Mouse (Mus musculus) embryonic facial prominence, embryonic 15.5 days (tissue): ENCODE results near the gene Fcrl5. TPM values are rescaled to one million over a fixed set of nuclear protein-coding genes. Genes with fewer than 3 reads are reported as not detected.
"Not testable (repeated sequence)": the region's sequence is repeated elsewhere in the genome, so short reads cannot be mapped to it uniquely, and the experiment has no call there.

Experiments
- ATAC-seq: fragments of 200-750 bp; cut with Nextera tagmentation; 2 replicates; pipeline ENCODE4 v1.8.0; 2017; ENCODE audit warnings: low read depth, moderate TSS enrichment; ENCODE audit not compliant: insufficient number of reproducible peaks, low FRiP score, low TSS enrichment
- H3K27ac ChIP-seq: fragments of 300-500 bp; sonication (generic); replicated peaks from 2 replicates; pipeline ENCODE4 v1.5.1; 2015; ENCODE audit warnings: mild to moderate bottlenecking, inconsistent platforms
- H3K27me3 ChIP-seq: fragments of 300-500 bp; sonication (generic); 2 replicates; pipeline ENCODE4 v1.6.1; 2015; ENCODE audit warnings: inconsistent platforms
- H3K36me3 ChIP-seq: fragments of 300-500 bp; sonication (generic); 2 replicates; pipeline ENCODE4 v1.6.1; 2015; ENCODE audit warnings: mild to moderate bottlenecking, inconsistent platforms
- H3K4me1 ChIP-seq: fragments of 300-500 bp; sonication (generic); 2 replicates; pipeline ENCODE4 v1.6.1; 2015; ENCODE audit warnings: inconsistent platforms
- H3K4me2 ChIP-seq: fragments of 300-500 bp; sonication (generic); replicated peaks from 2 replicates; pipeline ENCODE4 v1.6.1; 2015; ENCODE audit warnings: mild to moderate bottlenecking, inconsistent platforms
- H3K4me3 ChIP-seq: fragments of 300-500 bp; sonication (generic); replicated peaks from 2 replicates; pipeline ENCODE4 v1.5.1; 2015; ENCODE audit warnings: mild to moderate bottlenecking, inconsistent platforms
- H3K9ac ChIP-seq: fragments of 300-500 bp; sonication (generic); 2 replicates; pipeline ENCODE4 v1.6.1; 2015; ENCODE audit warnings: inconsistent platforms
- H3K9me3 ChIP-seq: fragments of 300-500 bp; sonication (generic); replicated peaks from 2 replicates; pipeline ENCODE4 v1.6.1; 2016; ENCODE audit warnings: inconsistent platforms
- WGBS: fragments of 180-500 bp; shearing (Covaris S2); methylation state at CpG from one replicate; pipeline ENCODE4 v1.1.7; 2015; 5-methylcytosine and 5-hydroxymethylcytosine counted together
- polyA plus RNA-seq: library from polyadenylated mRNA; unstranded; fragments of >200 nt; fragmentation: Nextera tagmentation; extraction: Ambion mirVana; gene quantifications from 2 replicates; pipeline ENCODE4 v1.2.1, GENCODE M21; 2015

Fcrl5 gene
- polyA plus RNA-seq, 1 experiment from 2014 or later: not detected

DNA sequence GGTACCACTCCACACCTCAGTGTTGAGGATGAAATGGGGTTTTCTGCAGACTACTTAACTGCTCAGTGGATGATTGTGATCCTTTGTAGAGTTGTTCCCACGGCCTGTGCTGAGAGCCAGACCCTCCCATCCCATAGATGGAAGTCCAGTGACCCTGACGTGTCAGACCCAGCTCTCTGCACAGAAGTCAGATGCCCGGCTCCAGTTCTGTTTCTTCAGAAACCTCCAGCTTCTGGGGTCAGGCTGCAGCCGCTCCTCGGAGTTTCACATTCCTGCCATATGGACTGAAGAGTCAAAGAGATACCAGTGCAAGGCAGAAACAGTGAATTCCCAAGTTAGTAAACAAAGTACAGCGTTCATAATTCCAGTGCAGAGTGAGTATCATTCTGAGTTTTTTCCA lies 8.4 kb downstream of the Fcrl5 start:
- no peak overlapping the region for H3K4me2 ChIP-seq
- H3K9me3 ChIP-seq: no peaks in the 10 kb centered on the region
- no peak overlapping the region for H3K4me3 ChIP-seq
- 70% methylated on average over 6 of the region's 6 CpGs for WGBS
- H3K36me3 ChIP-seq: no peaks in the 10 kb centered on the region
- no peaks in the 10 kb centered on the region for H3K27me3 ChIP-seq
- no peaks in the 10 kb centered on the region for H3K4me1 ChIP-seq
- no peak overlapping the region for H3K9ac ChIP-seq
- ATAC-seq: no peak
- H3K27ac ChIP-seq: no peak overlapping the region

DNA sequence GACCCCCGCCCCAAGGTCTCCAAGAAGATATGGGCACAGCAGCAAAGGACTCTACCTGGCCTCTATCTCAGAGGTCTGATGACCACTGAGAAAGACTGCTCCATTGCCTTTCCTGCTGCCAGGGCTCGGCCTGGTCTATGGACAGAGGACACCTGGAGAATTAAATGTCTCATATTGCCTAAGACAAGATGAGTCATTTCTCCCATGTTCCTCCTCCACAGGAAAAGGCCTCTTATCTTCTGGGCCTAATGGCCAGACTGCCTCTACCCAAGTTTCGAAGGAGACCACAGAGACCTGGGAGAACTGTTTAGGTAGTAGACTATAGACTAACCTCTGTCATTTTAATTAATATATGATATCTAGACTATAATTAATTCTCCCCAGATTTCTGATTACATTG lies 29.9 kb downstream of the Fcrl5 start:
- H3K4me3 ChIP-seq: no peak overlapping the region
- no peak overlapping the region for H3K9ac ChIP-seq
- WGBS: 79% methylated on average over 3 of the region's 3 CpGs
- no peaks in the 10 kb centered on the region for H3K36me3 ChIP-seq
- no peak overlapping the region for H3K4me2 ChIP-seq
- no peak for ATAC-seq
- H3K9me3 ChIP-seq: no peaks in the 10 kb centered on the region
- H3K27ac ChIP-seq: no peak overlapping the region
- no peaks in the 10 kb centered on the region for H3K27me3 ChIP-seq
- H3K4me1 ChIP-seq: no peaks in the 10 kb centered on the region

DNA sequence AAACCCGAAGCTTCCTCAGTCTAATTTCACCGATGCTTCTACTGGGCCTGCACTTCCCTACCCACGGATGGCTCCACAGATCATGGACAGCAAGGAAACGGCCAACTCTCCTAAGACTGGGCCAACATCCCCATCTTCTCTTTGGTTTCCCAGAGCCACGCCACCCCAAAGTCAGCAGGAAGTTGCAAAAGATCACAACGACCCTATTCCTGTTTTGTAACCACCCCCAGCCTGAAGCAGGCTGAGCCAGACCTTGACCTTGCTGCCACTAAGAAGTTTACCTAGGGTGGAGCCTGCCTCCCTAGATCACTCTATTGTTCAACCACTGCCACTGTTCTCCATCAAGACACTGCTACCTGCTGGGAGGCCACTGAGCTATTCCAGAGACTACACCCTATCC lies 31.4 kb downstream of the Fcrl5 start:
- ATAC-seq: no peak
- Histone ChIP-seq H3K9ac (no peak overlapping the region), H3K4me2 (no peak overlapping the region), H3K27ac (no peak overlapping the region), H3K4me1 (no peaks in the 10 kb centered on the region), H3K36me3 (no peaks in the 10 kb centered on the region), H3K4me3 (no peak overlapping the region), H3K27me3 (no peaks in the 10 kb centered on the region), H3K9me3 (no peaks in the 10 kb centered on the region)
- 70% methylated on average over 6 of the region's 6 CpGs for WGBS

DNA sequence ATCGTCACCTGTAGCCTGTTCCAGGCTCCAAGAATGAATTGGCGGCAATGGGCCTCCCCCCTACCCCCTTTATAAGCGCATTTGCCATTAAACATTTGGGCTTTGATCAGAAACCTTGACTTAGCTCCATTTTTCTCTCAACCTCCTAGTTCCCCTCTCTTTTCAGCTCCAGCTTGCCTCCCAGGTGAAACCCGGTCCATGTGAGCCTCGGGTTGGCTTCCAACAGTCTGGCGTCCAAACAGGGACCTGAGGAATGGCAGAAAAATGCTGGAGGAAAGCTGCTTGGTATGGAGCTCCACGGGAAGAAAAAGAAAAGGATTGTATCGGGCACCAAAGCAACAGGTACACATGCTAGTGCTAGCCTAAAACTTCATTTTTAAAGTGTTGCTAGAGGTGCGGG lies 31.8 kb downstream of the Fcrl5 start:
- Histone ChIP-seq H3K4me1 (no peaks in the 10 kb centered on the region), H3K9ac (no peak overlapping the region), H3K4me3 (no peak overlapping the region), H3K27me3 (no peaks in the 10 kb centered on the region), H3K27ac (no peak overlapping the region), H3K9me3 (no peaks in the 10 kb centered on the region), H3K36me3 (no peaks in the 10 kb centered on the region), H3K4me2 (no peak overlapping the region)
- ATAC-seq: no peak
- 85% methylated on average over 9 of the region's 9 CpGs for WGBS

DNA sequence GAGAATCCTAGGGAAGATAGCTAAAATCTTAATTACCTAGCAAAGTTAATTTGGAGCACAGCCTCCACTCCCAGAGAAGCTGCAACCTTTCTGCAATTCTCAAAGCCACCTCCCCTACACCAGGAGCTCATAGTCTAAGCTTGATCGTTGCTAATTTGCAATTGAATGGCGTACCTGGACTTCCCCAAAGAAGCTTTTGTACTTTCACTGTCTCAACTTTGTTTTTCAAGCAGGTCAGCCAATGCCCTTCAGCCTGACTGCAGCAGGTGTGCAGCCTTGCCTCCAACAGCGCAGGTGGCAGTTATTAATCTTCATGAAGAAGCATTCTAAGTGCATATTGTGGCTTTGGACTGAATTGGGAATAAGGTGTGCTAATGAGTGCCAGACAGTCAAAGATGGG lies 42.4 kb downstream of the Fcrl5 start:
- not testable (repeated sequence) for H3K4me1 ChIP-seq, H3K27ac ChIP-seq, ATAC-seq, H3K4me2 ChIP-seq, H3K9me3 ChIP-seq, H3K9ac ChIP-seq, H3K27me3 ChIP-seq, H3K36me3 ChIP-seq, H3K4me3 ChIP-seq
- 79% methylated on average over 3 of the region's 3 CpGs for WGBS

DNA sequence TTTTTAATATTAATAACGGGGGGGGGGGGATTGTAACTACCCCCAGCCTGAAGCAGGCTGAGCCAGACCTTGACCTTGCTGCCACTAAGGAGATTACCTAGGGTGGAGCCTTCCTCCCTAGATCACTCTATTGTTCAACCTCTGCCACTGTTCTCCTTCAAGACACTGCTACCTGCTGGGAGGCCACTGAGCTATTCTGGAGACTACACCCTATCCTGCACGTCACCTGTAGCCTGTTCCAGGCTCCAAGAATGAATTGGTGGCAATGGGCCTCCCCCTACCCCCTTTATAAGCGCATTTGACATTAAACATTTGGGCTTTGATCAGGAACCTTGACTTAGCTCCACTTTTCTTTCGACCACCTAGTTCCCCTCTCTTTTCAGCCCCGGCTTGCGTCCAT lies 43.0 kb downstream of the Fcrl5 start:
- ATAC-seq, H3K4me3 ChIP-seq, H3K4me2 ChIP-seq, H3K4me1 ChIP-seq, H3K9ac ChIP-seq, H3K27me3 ChIP-seq, H3K36me3 ChIP-seq, H3K9me3 ChIP-seq, H3K27ac ChIP-seq: not testable (repeated sequence)
- 80% methylated on average over 6 of the region's 6 CpGs for WGBS

DNA sequence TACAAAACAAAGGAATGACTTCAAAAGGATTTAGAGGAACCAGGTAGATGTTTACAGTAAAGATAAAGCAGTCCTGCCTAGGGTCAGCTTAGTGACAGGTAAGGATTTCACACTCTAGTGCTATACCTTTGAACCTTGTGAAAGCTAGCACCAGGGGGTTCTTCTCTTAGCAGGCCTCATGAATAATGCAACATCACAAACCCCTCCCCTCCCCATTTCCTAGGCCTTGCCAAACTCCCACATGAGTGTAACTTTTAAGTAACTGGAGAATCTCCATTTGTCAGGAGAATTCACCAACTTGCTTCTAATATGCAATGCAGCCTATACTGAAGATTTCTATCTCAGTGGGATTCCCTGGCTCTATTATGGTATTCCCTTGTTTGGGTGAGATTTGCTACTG lies 43.7 kb downstream of the Fcrl5 start:
- H3K4me1 ChIP-seq, H3K4me3 ChIP-seq, ATAC-seq, H3K36me3 ChIP-seq, H3K27ac ChIP-seq, H3K9ac ChIP-seq, H3K27me3 ChIP-seq, H3K4me2 ChIP-seq, H3K9me3 ChIP-seq: not testable (repeated sequence)

DNA sequence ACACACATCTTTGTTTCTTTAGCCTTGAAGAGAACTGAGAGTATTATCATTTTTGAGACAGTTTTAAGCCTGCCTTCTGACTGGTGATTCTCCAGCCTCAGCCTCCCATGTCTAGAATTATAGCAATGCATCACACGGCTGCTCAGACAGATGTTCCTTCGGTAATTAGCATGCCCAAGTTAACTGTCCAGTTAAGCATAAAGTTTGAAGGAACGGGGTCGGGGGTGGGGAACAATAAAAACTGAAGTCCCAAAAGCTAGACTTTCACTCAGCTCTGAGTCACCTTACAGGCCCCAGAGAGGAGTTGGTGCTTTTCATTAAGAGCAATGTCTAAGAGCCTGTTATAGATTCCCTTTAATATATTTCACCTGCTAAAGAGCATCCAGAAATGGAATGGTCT lies 51.8 kb downstream of the Fcrl5 start:
- H3K4me1 ChIP-seq: no peaks in the 10 kb centered on the region
- no peak for ATAC-seq
- no peak overlapping the region for H3K4me2 ChIP-seq
- no peak overlapping the region for H3K4me3 ChIP-seq
- H3K9me3 ChIP-seq: no peaks in the 10 kb centered on the region
- no peaks in the 10 kb centered on the region for H3K36me3 ChIP-seq
- no peak overlapping the region for H3K9ac ChIP-seq
- 84% methylated on average over 4 of the region's 4 CpGs for WGBS
- no peaks in the 10 kb centered on the region for H3K27me3 ChIP-seq
- H3K27ac ChIP-seq: no peak overlapping the region

DNA sequence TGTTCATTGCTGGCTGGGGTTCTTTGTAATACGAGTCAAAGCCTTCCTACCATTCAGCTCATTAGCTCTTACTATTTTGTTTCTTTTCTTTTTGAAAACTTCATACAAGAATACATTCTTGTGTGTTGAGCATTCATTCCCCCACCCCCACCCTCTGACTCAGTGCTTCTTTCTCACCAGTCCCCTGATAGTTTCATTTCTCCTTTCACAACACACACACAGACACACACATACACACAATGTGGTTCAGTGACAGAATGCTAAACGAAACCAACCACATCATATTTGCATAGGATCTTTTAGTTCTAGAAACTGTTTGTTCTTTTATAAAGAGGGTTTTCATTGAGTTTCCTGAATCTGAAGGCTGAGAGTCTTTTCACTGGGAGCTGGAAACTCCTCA lies 52.3 kb downstream of the Fcrl5 start:
- Histone ChIP-seq H3K4me2 (no peak overlapping the region), H3K27me3 (no peaks in the 10 kb centered on the region), H3K9me3 (no peaks in the 10 kb centered on the region), H3K36me3 (no peaks in the 10 kb centered on the region), H3K9ac (no peak overlapping the region), H3K27ac (no peak overlapping the region), H3K4me3 (no peak overlapping the region), H3K4me1 (no peaks in the 10 kb centered on the region)
- 56% methylated on average over 2 of the region's 2 CpGs for WGBS
- ATAC-seq: no peak

DNA sequence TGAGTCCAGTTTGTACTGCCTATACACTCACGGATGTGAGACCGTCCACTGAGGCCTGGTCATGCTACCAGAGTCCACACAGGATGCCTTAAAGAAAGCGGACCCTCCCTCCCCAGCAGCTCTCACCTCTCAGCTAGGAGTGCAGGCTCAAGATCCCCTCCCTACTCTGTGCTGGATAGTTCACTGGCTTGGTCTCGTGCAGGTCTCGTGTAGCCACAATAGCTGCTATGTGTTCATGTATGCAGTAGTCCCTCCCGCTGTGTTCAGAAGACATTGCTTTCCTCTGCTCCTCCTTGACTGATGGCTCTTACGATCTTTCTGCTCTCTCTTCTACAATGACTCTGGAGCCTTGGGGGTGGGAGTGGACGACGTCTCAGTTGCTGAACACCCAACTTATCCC lies 62.7 kb downstream of the Fcrl5 start:
- Histone ChIP-seq H3K4me2 (no peak overlapping the region), H3K4me3 (no peak overlapping the region), H3K4me1 (peaks cover 8% of the 10 kb centered on the region), H3K9me3 (no peaks in the 10 kb centered on the region), H3K27ac (no peak overlapping the region), H3K9ac (no peak overlapping the region), H3K27me3 (0 out of 2 replicates have a peak, but pooled peaks cover 5% of the 10 kb centered on the region), H3K36me3 (no peaks in the 10 kb centered on the region)
- no peak for ATAC-seq
- 83% methylated on average over 9 of the region's 9 CpGs for WGBS

DNA sequence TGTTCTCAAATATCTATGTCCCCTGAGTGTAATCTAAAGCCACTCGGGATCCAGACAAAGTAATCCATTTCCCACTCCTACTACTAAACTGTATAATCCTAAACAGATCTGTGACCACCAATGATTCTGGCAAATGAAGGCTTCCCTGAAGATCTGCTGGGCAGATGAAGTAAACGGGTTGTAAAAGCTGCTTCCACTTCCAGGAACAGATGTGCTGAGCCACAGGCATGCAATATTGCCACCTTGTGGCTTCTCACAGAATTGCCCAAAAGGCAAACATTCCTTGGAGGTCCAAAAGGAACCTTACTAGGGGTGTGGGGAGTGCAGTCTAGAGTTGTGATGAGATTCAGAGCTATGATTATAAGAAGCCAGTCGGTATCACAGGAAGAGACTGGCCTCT lies 63.5 kb downstream of the Fcrl5 start:
- Histone ChIP-seq H3K4me3 (no peak overlapping the region), H3K27ac (no peak overlapping the region), H3K4me2 (no peak overlapping the region), H3K27me3 (0 out of 2 replicates have a peak, but pooled peaks cover 7% of the 10 kb centered on the region), H3K36me3 (no peaks in the 10 kb centered on the region), H3K4me1 (peaks cover 8% of the 10 kb centered on the region), H3K9me3 (no peaks in the 10 kb centered on the region), H3K9ac (no peak overlapping the region)
- 13% methylated on average over 3 of the region's 3 CpGs for WGBS
- peak; percentile 63; the same call in 1 of the 2 replicates for ATAC-seq

DNA sequence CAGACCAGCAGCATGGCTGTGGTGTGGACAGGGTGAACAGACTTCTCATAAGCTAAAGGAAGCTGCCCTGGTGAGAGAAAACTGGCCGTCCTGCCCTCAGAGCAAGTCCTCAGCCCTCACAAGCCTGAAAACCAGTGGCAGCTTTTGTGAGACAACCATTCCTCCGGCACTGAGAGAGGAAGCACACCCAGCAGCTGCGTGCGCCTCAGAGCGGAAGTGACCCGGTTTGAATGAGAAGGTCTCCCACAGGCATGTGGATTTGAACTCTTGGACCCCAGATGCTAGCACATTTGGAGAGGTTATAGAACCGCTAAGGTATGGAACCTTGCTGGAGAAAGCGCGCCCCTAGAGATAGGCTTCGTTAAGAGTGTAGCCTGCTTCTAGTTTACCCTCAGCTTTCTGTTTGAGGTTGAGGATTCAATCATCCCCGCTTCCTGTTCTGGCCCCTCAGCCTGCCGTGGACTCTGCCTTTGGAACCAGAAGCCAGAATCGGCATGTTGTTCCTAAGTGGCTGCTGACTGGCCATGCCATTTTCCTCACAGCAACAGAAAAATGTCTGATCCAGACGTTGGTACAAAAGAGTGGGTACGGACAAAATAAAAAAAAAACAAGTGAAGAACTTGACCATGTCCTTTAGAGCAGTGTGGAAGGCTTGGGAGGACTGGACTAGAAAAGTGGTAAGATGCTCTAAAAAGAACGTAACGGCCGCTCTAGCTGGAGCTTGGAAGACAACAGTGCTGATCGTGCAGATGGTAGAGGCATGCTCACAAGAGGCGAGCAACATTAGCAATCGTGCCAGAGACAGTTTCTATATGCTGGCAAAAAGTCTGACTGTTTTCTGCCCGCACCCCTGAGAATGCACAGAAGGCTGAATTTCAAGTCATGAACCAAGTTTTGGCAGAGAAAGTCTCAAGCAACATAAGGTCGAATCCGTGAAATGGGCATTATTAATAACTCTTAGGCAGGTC lies 64.8 kb downstream of the Fcrl5 start:
- Histone ChIP-seq H3K36me3 (no peaks in the 10 kb centered on the region), H3K27me3 (0 out of 2 replicates have a peak, but pooled peaks cover 7% of the 10 kb centered on the region), H3K9me3 (no peaks in the 10 kb centered on the region), H3K4me2 (no peak overlapping the region), H3K4me1 (peaks cover 12% of the 10 kb centered on the region), H3K27ac (no peak overlapping the region), H3K4me3 (no peak overlapping the region), H3K9ac (no peak overlapping the region)
- 68% methylated on average over 24 of the region's 24 CpGs for WGBS
- no peak for ATAC-seq
